Mouse (Mus musculus): ENCODE measurements at regions not wholly inside any gene's neighbourhood (a gene's known extent, or its start where the extent isn't known, plus 50 kb on each side); places are given as distances from the start of the nearest gene placed in this dataset.

GRCm38 (mm10) chr16:51705026-51705425 is 326.0 kb upstream of the Cblb start:
- Histone ChIP-seq H3K4me3 (ENCODE audit: low read depth, low read length) (no peak overlapping the region), H3K27me3 (replicated peaks; ENCODE audit: control insufficient read depth, insufficient read depth, low read length) (no peaks in the 10 kb centered on the region), H3K9ac (ENCODE audit: low read depth, low read length) (no peak overlapping the region), H3K4me1 (replicated peaks; ENCODE audit: control insufficient read depth, insufficient read depth, low read length) (no peaks in the 10 kb centered on the region), H3K9me3 (ENCODE audit: control insufficient read depth) (no peaks in the 10 kb centered on the region), H3K27ac (ENCODE audit: low read depth, low read length) (no peak overlapping the region), H3K4me2 (replicated peaks; ENCODE audit: low read depth) (no peak overlapping the region), H3K36me3 (ENCODE audit: control insufficient read depth, insufficient read depth) (no peaks in the 10 kb centered on the region)
- no peak for TF ChIP-seq CTCF (IDR thresholded peaks at IDR 0.05; ENCODE audit: low read depth)
- 78% methylated on average over 2 of the region's 2 CpGs for WGBS
- ATAC-seq: no peak

GRCm38 (mm10) chr16:51718695-51719094 is 312.3 kb upstream of the Cblb start:
- no peak overlapping the region for H3K4me2 ChIP-seq (replicated peaks; ENCODE audit: low read depth)
- no peak for ATAC-seq
- TF ChIP-seq CTCF (IDR thresholded peaks at IDR 0.05; ENCODE audit: low read depth): no peak
- H3K9me3 ChIP-seq (ENCODE audit: control insufficient read depth): no peaks in the 10 kb centered on the region
- H3K4me3 ChIP-seq (ENCODE audit: low read depth, low read length): no peak overlapping the region
- WGBS: 81% methylated on average over 2 of the region's 2 CpGs
- H3K9ac ChIP-seq (ENCODE audit: low read depth, low read length): no peak overlapping the region
- no peaks in the 10 kb centered on the region for H3K27me3 ChIP-seq (replicated peaks; ENCODE audit: control insufficient read depth, insufficient read depth, low read length)
- H3K4me1 ChIP-seq (replicated peaks; ENCODE audit: control insufficient read depth, insufficient read depth, low read length): no peaks in the 10 kb centered on the region
- H3K27ac ChIP-seq (ENCODE audit: low read depth, low read length): no peak overlapping the region
- H3K36me3 ChIP-seq (ENCODE audit: control insufficient read depth, insufficient read depth): no peaks in the 10 kb centered on the region

- H3K27ac ChIP-seq (ENCODE audit: low read depth, low read length): no peak overlapping the region
- TF ChIP-seq CTCF (IDR thresholded peaks at IDR 0.05; ENCODE audit: low read depth): no peak
- no peaks in the 10 kb centered on the region for H3K36me3 ChIP-seq (ENCODE audit: control insufficient read depth, insufficient read depth)
- WGBS: 81% methylated on average over 2 of the region's 2 CpGs
- no peaks in the 10 kb centered on the region for H3K4me1 ChIP-seq (replicated peaks; ENCODE audit: control insufficient read depth, insufficient read depth, low read length)
- H3K9me3 ChIP-seq (ENCODE audit: control insufficient read depth): no peaks in the 10 kb centered on the region
- H3K4me2 ChIP-seq (replicated peaks; ENCODE audit: low read depth): no peak overlapping the region
- H3K27me3 ChIP-seq (replicated peaks; ENCODE audit: control insufficient read depth, insufficient read depth, low read length): no peaks in the 10 kb centered on the region
- H3K9ac ChIP-seq (ENCODE audit: low read depth, low read length): no peak overlapping the region
- H3K4me3 ChIP-seq (ENCODE audit: low read depth, low read length): no peak overlapping the region
- ATAC-seq: no peak
These were observed 311.4 kb upstream of the Cblb start for GRCm38 (mm10) chr16:51719637-51720036.

GRCm38 (mm10) chr16:51722682-51723081 is 308.3 kb upstream of the Cblb start:
- no peak overlapping the region for H3K4me2 ChIP-seq (replicated peaks; ENCODE audit: low read depth)
- no peak overlapping the region for H3K9ac ChIP-seq (ENCODE audit: low read depth, low read length)
- WGBS: 34% methylated on average over 4 of the region's 4 CpGs
- no peak overlapping the region for H3K27ac ChIP-seq (ENCODE audit: low read depth, low read length)
- TF ChIP-seq CTCF (IDR thresholded peaks at IDR 0.05; ENCODE audit: low read depth): no peak
- ATAC-seq: no peak
- no peaks in the 10 kb centered on the region for H3K4me1 ChIP-seq (replicated peaks; ENCODE audit: control insufficient read depth, insufficient read depth, low read length)
- H3K4me3 ChIP-seq (ENCODE audit: low read depth, low read length): no peak overlapping the region
- no peaks in the 10 kb centered on the region for H3K36me3 ChIP-seq (ENCODE audit: control insufficient read depth, insufficient read depth)
- H3K9me3 ChIP-seq (ENCODE audit: control insufficient read depth): no peaks in the 10 kb centered on the region
- H3K27me3 ChIP-seq (replicated peaks; ENCODE audit: control insufficient read depth, insufficient read depth, low read length): no peaks in the 10 kb centered on the region

- H3K4me3 ChIP-seq (ENCODE audit: low read depth, low read length): no peak overlapping the region
- no peak overlapping the region for H3K9ac ChIP-seq (ENCODE audit: low read depth, low read length)
- TF ChIP-seq CTCF (IDR thresholded peaks at IDR 0.05; ENCODE audit: low read depth): no peak
- peak; percentile 60; the same call in 1 of the 2 replicates for ATAC-seq
- no peaks in the 10 kb centered on the region for H3K27me3 ChIP-seq (replicated peaks; ENCODE audit: control insufficient read depth, insufficient read depth, low read length)
- H3K9me3 ChIP-seq (ENCODE audit: control insufficient read depth): no peaks in the 10 kb centered on the region
- 55% methylated on average over 2 of the region's 2 CpGs for WGBS
- H3K4me2 ChIP-seq (replicated peaks; ENCODE audit: low read depth): 0 out of 2 replicates have a peak overlapping the region, but pooled peaks have one; percentile 6
- H3K27ac ChIP-seq (ENCODE audit: low read depth, low read length): no peak overlapping the region
- no peaks in the 10 kb centered on the region for H3K36me3 ChIP-seq (ENCODE audit: control insufficient read depth, insufficient read depth)
- H3K4me1 ChIP-seq (replicated peaks; ENCODE audit: control insufficient read depth, insufficient read depth, low read length): no peaks in the 10 kb centered on the region
These were observed 289.1 kb upstream of the Cblb start for GRCm38 (mm10) chr16:51741875-51742274.

- H3K36me3 ChIP-seq (ENCODE audit: control insufficient read depth, insufficient read depth): no peaks in the 10 kb centered on the region
- no peak for ATAC-seq
- 51% methylated on average over 7 of the region's 7 CpGs for WGBS
- no peaks in the 10 kb centered on the region for H3K9me3 ChIP-seq (ENCODE audit: control insufficient read depth)
- no peak overlapping the region for H3K9ac ChIP-seq (ENCODE audit: low read depth, low read length)
- no peak for TF ChIP-seq CTCF (IDR thresholded peaks at IDR 0.05; ENCODE audit: low read depth)
- H3K4me1 ChIP-seq (replicated peaks; ENCODE audit: control insufficient read depth, insufficient read depth, low read length): no peaks in the 10 kb centered on the region
- H3K4me2 ChIP-seq (replicated peaks; ENCODE audit: low read depth): no peak overlapping the region
- no peak overlapping the region for H3K27ac ChIP-seq (ENCODE audit: low read depth, low read length)
- no peaks in the 10 kb centered on the region for H3K27me3 ChIP-seq (replicated peaks; ENCODE audit: control insufficient read depth, insufficient read depth, low read length)
- no peak overlapping the region for H3K4me3 ChIP-seq (ENCODE audit: low read depth, low read length)
These were observed 279.1 kb upstream of the Cblb start for GRCm38 (mm10) chr16:51751878-51752277.

Data from intestine, postnatal 0 days (tissue).